Mouse (Mus musculus): Measurements from ENCODE around the gene Kcnj3.

- no peak for TF ChIP-seq MAFK (IDR thresholded peaks at IDR 0.05; ENCODE audit: insufficient read depth, low read depth, low read length)
- no peak for TF ChIP-seq CHD2 (IDR thresholded peaks at IDR 0.05; ENCODE audit: low read depth, low read length)
Measured at GRCm38 (mm10) chr2:55532738-55533491, 97.1 kb downstream of the Kcnj3 start.

All from ES-E14 (cell line).